Mouse (Mus musculus): Measurements from ENCODE around the gene Tmc5. TPM values are rescaled to one million over a fixed set of nuclear protein-coding genes. Genes with fewer than 3 reads are reported as not detected.

The Tmc5 gene
- polyA plus RNA-seq (2015; fragmentation: Nextera tagmentation; extraction: Ambion mirVana): 0.04 TPM in 1 of 2 replicates, not detected in the other

GRCm38 (mm10) chr7:118597201-118597600 is at the start of gene Tmc5:
Tmc5 (plus strand) TSS chr7:118597297.

DNA sequence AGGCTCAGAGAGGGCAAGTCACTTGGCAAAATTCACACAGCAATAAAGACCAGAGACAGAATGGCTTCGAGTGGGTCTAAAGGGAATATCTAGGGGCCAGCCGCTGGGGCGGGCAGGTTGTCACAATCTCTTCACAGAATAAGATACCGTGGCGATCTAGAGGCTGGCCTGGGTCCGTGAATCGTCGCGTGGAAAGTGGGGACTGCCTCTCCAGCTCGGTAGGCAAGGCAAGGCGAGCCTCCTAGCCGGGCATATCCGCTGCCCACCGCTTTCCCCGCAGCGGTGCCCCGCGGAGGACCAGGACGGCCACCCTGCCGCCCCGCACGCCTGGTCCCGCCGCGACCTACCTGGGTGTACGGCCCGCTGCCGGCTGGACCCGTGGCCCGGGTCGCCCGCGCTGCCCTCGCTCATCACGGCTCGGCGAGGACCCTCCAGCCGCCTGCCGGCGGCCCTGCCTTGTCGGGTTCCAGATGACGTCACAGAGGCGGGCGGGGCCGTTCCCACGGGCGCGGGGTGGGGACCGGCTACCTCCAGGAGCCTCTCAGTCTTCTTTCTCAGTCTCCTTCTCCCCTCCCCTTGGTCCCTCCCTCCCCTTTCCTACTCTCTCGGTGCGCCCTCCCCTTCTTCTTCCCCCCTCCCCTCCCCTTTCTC is 12.7 kb upstream of the Tmc5 start, which contains the start of gene Tmc7:
TSS of gene Tmc7 (minus strand) at position 480 of the 651 bp plus-strand sequence.

DNA sequence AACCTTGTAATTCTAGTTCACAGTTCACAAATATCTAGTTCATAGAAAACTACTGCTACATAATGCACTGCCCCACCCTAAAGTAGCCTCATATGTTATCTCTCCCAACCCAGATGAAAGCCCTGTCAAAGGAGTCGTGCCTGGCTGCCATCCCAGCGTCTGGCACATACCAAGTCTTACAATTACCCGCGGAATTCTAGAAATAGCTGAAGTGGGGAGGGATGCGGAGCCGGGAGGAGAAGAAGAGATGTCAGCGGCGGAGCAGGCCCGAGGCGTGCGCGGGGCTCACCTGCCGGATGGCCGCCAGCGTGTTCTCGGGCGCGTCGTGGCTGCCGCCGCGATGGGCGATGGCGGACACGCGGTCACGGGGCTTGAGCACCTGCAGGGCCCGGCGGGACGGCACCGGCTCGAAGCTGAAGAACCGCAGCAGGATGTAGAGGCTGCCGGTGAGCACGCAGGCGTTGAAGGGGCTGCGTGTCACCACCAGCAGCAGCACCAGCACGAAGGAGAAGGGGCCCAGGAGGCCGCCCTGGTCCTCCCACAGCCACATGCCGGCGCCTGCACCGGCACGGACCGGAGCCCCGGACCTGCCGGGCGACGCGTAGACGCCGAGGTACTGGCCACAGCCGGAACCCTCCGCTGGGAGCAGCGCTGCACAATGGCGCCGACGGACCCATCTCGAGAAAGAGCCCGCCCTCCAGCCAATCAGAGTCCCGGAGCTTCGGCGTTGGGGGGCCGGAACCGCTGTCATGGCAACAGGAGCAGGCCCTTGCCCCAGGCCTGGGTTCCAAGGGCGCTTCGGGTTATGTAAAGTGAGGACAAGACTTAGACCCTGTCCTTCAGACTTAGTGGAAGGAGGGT is 108.2 kb downstream of the Tmc5 start, which contains the start of gene Gde1:
TSS of gene Gde1 (minus strand) at position 678 of the 861 bp plus-strand sequence.

DNA sequence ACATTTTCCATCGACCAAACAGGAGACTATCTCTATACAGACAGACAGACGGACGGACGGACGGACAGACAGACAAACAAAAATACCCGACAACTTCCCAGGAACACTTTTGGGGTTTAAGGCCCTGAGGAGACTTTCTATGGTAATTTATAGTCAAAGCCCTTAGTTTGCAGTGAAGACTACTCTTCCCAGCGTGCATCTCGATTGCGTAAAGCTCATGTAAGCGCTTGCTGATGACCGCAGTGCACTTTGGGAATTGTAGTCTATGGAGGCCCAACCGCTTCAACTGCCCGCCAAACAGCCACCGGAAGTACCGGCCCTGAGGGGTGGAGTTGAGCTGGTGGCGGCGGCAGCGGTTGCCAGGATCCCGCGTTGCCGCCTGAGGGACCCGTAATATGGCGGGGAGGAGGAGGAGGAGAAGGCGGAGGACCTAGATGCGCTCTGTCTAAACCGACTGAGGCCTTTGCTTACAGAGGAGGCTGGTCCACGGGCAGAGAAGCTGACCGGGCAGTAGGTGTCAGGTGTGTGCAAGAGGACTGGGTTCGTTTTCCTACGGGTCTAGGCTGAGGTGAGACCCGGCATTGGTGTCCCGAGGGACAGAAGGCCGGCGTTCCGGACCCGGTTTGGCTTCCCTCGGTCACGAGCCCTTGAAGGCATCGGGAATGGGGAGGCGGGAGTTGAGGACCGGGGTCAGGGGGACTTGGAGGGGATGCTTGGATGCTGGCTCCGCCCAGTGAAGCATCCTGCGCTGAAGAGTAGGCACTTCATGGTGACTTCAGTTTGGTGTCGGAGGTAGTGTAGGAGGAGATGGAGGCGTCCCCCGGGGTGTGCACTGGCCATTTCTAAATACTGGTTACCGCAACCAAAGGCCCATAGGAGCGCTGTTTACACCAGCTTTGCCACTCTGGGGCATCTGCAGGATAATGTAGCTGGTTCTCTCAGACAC is 115.4 kb downstream of the Tmc5 start, which contains the start of gene Ccp110:
TSS of gene Ccp110 (plus strand) at position 325 of the 946 bp plus-strand sequence.

Other genes starting within 250 kb of the Tmc5 start
- gene Syt17, start 149.1 kb upstream of the Tmc5 start, polyA plus RNA-seq (2015; fragmentation: Nextera tagmentation; extraction: Ambion mirVana): 1.1 and 1.2 TPM in 2 replicates
- gene Itpripl2, start 105.3 kb upstream of the Tmc5 start, polyA plus RNA-seq (2015; fragmentation: Nextera tagmentation; extraction: Ambion mirVana): 5.0 and 5.5 TPM in 2 replicates
- 75.0 and 81.2 TPM in 2 replicates for gene Coq7, start 63.9 kb upstream of the Tmc5 start, polyA plus RNA-seq (2015; fragmentation: Nextera tagmentation; extraction: Ambion mirVana)
- gene Tmc7, start 12.6 kb upstream of the Tmc5 start, polyA plus RNA-seq (2015; fragmentation: Nextera tagmentation; extraction: Ambion mirVana): 2.2 and 2.5 TPM in 2 replicates
- 90.1 and 91.2 TPM in 2 replicates for gene Gde1, start 108.5 kb downstream of the Tmc5 start, polyA plus RNA-seq (2015; fragmentation: Nextera tagmentation; extraction: Ambion mirVana)
- gene Ccp110, start 115.3 kb downstream of the Tmc5 start, polyA plus RNA-seq (2015; fragmentation: Nextera tagmentation; extraction: Ambion mirVana): 2.2 and 2.9 TPM in 2 replicates
- 46.9 and 48.2 TPM in 2 replicates for gene Vps35l, start 142.9 kb downstream of the Tmc5 start, polyA plus RNA-seq (2015; fragmentation: Nextera tagmentation; extraction: Ambion mirVana)